Mouse (Mus musculus) kidney, adult 11 months (tissue): ENCODE data around the gene Exoc2.

Experiments
- DNase-seq: peaks from one replicate; pipeline ENCODE4 v3.0.0; 2022

The Exoc2 gene

DNA sequence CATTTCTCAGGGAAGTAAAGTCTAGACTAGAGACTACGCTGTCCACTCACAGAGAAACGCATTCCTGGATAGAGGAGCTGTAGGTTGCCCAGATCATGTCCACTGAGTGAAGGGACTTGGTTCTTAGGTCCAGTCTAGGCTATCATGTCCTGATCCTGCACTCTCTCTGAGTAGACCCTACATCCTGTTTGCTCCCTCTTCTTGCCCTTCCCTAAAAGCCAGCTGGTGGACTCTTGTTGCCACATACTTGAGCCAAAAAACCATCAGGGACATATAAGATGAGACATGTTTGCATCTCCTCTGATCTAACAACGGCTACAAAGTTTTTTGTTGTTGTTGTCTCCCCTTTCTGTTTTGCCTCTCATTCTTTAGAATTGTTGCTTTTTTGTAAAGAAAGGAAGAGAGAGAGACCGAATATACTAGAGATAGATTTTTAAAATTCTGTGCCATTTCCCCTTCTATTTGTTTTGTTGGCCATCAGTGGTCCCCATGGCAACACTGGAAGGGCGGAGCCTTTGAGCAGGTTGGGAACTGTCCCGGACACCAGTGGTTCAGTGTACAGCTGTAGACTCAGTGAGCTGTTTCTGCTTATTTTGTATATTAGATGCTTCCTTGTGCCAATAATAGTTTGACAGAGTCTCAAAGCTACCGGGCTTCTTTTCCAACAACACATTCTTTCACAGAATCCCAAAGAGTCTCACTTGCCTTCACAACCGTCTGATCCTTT, 209.7 kb downstream of the Exoc2 start:
- no peak for DNase-seq
